Mouse (Mus musculus): ENCODE data around the gene Dnm3. TPM values are rescaled to one million over a fixed set of nuclear protein-coding genes. Genes with fewer than 3 reads are reported as not detected.

Dnm3 gene
- polyA plus RNA-seq, 1 experiment from 2014 or later: 8.0 TPM

DNA sequence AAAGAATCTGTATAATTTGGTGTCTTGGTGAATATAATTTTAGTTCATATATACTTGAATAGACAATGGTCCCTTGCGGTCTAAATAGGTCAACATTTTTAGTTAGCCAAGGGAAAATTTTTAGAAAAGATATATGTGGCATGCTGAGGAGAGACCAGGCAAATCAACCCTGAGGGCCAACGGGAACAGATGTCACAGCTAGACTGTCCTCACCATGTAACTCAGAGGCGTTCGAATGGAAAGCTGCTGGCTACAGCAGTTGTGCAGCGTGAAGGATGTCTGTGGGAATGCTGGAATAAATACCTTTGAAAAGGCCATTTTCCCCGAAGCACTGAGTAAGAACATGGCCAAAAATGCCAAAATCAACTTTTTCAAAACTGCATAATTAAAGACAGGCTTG lies 128.5 kb downstream of the Dnm3 start:
- 71% methylated on average over 6 of the region's 6 CpGs for WGBS
- Histone ChIP-seq H3K9me3 (no peaks in the 10 kb centered on the region), H3K4me1 (no peaks in the 10 kb centered on the region), H3K4me3 (no peak overlapping the region), H3K27ac (replicated peaks) (no peak overlapping the region), H3K27me3 (replicated peaks; ENCODE audit: low read depth, poor library complexity, severe bottlenecking) (no peaks in the 10 kb centered on the region), H3K36me3 (replicated peaks) (no peaks in the 10 kb centered on the region)
- no peak for DNase-seq (ENCODE audit: low spot score)

GRCm38 (mm10) chr1:162346456-162347011 lies 131.3 kb downstream of the Dnm3 start:
- H3K4me3 ChIP-seq: no peak overlapping the region
- DNase-seq (ENCODE audit: low spot score): no peak
- WGBS: 89% methylated on average over 4 of the region's 4 CpGs
- no peaks in the 10 kb centered on the region for H3K36me3 ChIP-seq (replicated peaks)
- no peak overlapping the region for H3K27ac ChIP-seq (replicated peaks)
- no peaks in the 10 kb centered on the region for H3K27me3 ChIP-seq (replicated peaks; ENCODE audit: low read depth, poor library complexity, severe bottlenecking)
- no peaks in the 10 kb centered on the region for H3K4me1 ChIP-seq
- H3K9me3 ChIP-seq: no peaks in the 10 kb centered on the region

DNA sequence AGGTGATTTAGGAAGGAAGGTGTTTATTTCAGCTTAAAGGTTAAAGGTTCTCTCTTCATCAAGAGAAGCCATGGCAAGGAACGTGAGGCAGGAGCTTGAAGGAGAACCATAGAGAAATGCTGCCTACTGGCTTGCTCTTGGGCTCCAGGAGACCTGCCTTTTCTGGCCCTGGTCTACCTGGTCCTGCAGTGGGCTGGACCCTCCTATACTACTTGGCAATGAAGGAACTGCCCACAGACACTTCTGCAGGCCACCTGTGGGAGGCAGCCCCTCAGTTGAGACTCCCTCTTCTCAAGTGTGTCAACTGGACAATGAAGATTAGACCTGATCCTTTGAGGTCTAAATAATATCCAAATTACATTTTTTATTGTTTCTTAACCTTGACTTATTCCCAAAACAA lies 140.7 kb downstream of the Dnm3 start:
- Histone ChIP-seq H3K27me3 (replicated peaks; ENCODE audit: low read depth, poor library complexity, severe bottlenecking) (no peaks in the 10 kb centered on the region), H3K4me3 (no peak overlapping the region), H3K27ac (replicated peaks) (no peak overlapping the region), H3K36me3 (replicated peaks) (no peaks in the 10 kb centered on the region), H3K4me1 (peaks cover 10% of the 10 kb centered on the region), H3K9me3 (no peaks in the 10 kb centered on the region)
- 94% methylated on average over 1 of the region's 1 CpGs for WGBS
- no peak for DNase-seq (ENCODE audit: low spot score)

DNA sequence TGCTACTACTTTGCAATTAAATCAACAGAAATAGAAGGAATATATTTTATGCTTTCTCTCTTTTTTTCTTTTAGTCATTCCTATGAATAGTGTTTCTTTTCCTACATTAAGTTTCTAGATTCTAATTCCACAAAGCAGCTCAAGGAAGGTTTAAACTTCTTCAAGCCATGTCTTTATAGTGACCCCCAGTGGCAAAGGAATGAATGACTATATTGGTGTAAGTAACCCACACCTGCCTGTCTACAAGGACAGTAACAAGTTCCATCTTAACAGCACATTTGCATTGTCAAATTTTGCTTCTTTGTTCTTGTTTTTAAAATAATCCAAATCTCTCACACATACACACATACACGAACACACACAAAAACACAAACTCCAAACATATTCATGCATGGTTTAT lies 141.2 kb downstream of the Dnm3 start:
- no peak overlapping the region for H3K27ac ChIP-seq (replicated peaks)
- H3K27me3 ChIP-seq (replicated peaks; ENCODE audit: low read depth, poor library complexity, severe bottlenecking): no peaks in the 10 kb centered on the region
- peaks cover 10% of the 10 kb centered on the region for H3K4me1 ChIP-seq
- no peaks in the 10 kb centered on the region for H3K9me3 ChIP-seq
- WGBS: 18% methylated on average over 1 of the region's 1 CpGs
- no peaks in the 10 kb centered on the region for H3K36me3 ChIP-seq (replicated peaks)
- no peak overlapping the region for H3K4me3 ChIP-seq
- DNase-seq (ENCODE audit: low spot score): no peak

- H3K27me3 ChIP-seq (replicated peaks; ENCODE audit: low read depth, poor library complexity, severe bottlenecking): no peaks in the 10 kb centered on the region
- DNase-seq (ENCODE audit: low spot score): no peak
- H3K36me3 ChIP-seq (replicated peaks): no peaks in the 10 kb centered on the region
- 64% methylated on average over 3 of the region's 3 CpGs for WGBS
- no peak overlapping the region for H3K4me3 ChIP-seq
- peak overlapping the region; percentile 63 for H3K27ac ChIP-seq (replicated peaks)
- peaks cover 10% of the 10 kb centered on the region for H3K4me1 ChIP-seq
- no peaks in the 10 kb centered on the region for H3K9me3 ChIP-seq
These were observed 141.6 kb downstream of the Dnm3 start for GRCm38 (mm10) chr1:162336224-162336623.

- DNase-seq (ENCODE audit: low spot score): no peak
- WGBS: 73% methylated on average over 4 of the region's 4 CpGs
- Histone ChIP-seq H3K4me3 (no peak overlapping the region), H3K27ac (replicated peaks) (no peak overlapping the region), H3K9me3 (no peaks in the 10 kb centered on the region), H3K4me1 (peaks cover 11% of the 10 kb centered on the region), H3K27me3 (replicated peaks; ENCODE audit: low read depth, poor library complexity, severe bottlenecking) (no peaks in the 10 kb centered on the region), H3K36me3 (replicated peaks) (no peaks in the 10 kb centered on the region)
These were observed 149.2 kb downstream of the Dnm3 start for GRCm38 (mm10) chr1:162328673-162329072.

DNA sequence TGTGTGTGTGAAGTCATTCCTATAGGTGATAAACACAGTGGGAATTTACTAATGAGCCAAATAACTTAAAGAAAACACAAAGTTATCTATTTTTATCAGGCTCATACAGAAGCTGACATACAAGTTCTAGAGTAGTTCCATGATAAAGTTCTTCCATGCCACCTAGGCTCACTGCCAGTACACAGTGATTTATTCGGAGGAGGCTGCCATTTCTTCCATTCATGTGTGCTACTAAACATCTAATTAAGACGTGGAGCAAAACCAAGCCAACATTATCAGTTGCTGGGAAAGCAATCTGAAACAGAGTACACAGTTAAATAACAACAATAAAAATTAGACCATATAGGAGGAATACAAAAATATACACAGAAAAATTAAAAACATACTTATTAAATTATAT lies 150.2 kb downstream of the Dnm3 start:
- no peak overlapping the region for H3K4me3 ChIP-seq
- no peak overlapping the region for H3K27ac ChIP-seq (replicated peaks)
- no peak for DNase-seq (ENCODE audit: low spot score)
- no peaks in the 10 kb centered on the region for H3K9me3 ChIP-seq
- H3K36me3 ChIP-seq (replicated peaks): no peaks in the 10 kb centered on the region
- peaks cover 11% of the 10 kb centered on the region for H3K4me1 ChIP-seq
- no peaks in the 10 kb centered on the region for H3K27me3 ChIP-seq (replicated peaks; ENCODE audit: low read depth, poor library complexity, severe bottlenecking)
- 83% methylated on average over 2 of the region's 2 CpGs for WGBS

- no peak overlapping the region; the same call in 1 of the 2 replicates for H3K27ac ChIP-seq (replicated peaks)
- peaks cover 15% of the 10 kb centered on the region for H3K4me1 ChIP-seq
- no peaks in the 10 kb centered on the region for H3K9me3 ChIP-seq
- H3K4me3 ChIP-seq: no peak overlapping the region
- DNase-seq (ENCODE audit: low spot score): peak; percentile 24
- H3K27me3 ChIP-seq (replicated peaks; ENCODE audit: low read depth, poor library complexity, severe bottlenecking): no peaks in the 10 kb centered on the region
- WGBS: 16% methylated on average over 4 of the region's 4 CpGs
- H3K36me3 ChIP-seq (replicated peaks): no peaks in the 10 kb centered on the region
These were observed 153.4 kb downstream of the Dnm3 start for GRCm38 (mm10) chr1:162324412-162324811.

DNA sequence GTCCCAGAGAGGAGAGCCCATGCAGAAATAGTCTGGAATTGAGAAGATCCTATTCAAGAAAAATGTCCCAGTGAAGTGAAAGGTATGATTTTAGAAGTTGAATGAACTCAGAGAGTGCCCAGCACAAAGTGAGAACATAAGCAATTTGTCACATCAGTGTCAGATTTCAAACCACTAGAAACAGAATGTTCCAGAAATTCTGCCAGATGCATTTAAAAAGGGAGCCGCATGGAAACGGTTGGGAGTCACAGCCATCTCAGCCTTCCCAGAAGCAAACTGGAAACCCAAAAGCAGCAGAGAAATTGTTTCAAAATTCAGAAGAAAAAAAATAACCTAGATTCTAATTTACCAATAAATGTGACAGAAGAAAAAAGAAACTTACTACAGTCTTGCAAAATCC lies 154.7 kb downstream of the Dnm3 start:
- DNase-seq (ENCODE audit: low spot score): no peak
- Histone ChIP-seq H3K27me3 (replicated peaks; ENCODE audit: low read depth, poor library complexity, severe bottlenecking) (no peaks in the 10 kb centered on the region), H3K4me1 (peaks cover 15% of the 10 kb centered on the region), H3K9me3 (no peaks in the 10 kb centered on the region), H3K36me3 (replicated peaks) (no peaks in the 10 kb centered on the region), H3K4me3 (no peak overlapping the region), H3K27ac (replicated peaks) (no peak overlapping the region)
- 81% methylated on average over 2 of the region's 2 CpGs for WGBS

GRCm38 (mm10) chr1:162313451-162314276 lies 164.2 kb downstream of the Dnm3 start:
- WGBS: 42% methylated on average over 11 of the region's 11 CpGs
- H3K27ac ChIP-seq (replicated peaks): peak overlapping the region; percentile 84
- H3K9me3 ChIP-seq: no peaks in the 10 kb centered on the region
- H3K4me1 ChIP-seq: peaks cover 22% of the 10 kb centered on the region
- H3K36me3 ChIP-seq (replicated peaks): no peaks in the 10 kb centered on the region
- H3K27me3 ChIP-seq (replicated peaks; ENCODE audit: low read depth, poor library complexity, severe bottlenecking): no peaks in the 10 kb centered on the region
- peak; percentile 49 for DNase-seq (ENCODE audit: low spot score)
- H3K4me3 ChIP-seq: peak overlapping the region; percentile 21; the same call in 1 of the 2 replicates

GRCm38 (mm10) chr1:162312621-162313020 lies 165.2 kb downstream of the Dnm3 start:
- Histone ChIP-seq H3K9me3 (no peaks in the 10 kb centered on the region), H3K36me3 (replicated peaks) (no peaks in the 10 kb centered on the region), H3K4me1 (peaks cover 30% of the 10 kb centered on the region), H3K27ac (replicated peaks) (peak overlapping the region; percentile 84), H3K4me3 (no peak overlapping the region), H3K27me3 (replicated peaks; ENCODE audit: low read depth, poor library complexity, severe bottlenecking) (no peaks in the 10 kb centered on the region)
- WGBS: 57% methylated on average over 2 of the region's 2 CpGs
- DNase-seq (ENCODE audit: low spot score): no peak

DNA sequence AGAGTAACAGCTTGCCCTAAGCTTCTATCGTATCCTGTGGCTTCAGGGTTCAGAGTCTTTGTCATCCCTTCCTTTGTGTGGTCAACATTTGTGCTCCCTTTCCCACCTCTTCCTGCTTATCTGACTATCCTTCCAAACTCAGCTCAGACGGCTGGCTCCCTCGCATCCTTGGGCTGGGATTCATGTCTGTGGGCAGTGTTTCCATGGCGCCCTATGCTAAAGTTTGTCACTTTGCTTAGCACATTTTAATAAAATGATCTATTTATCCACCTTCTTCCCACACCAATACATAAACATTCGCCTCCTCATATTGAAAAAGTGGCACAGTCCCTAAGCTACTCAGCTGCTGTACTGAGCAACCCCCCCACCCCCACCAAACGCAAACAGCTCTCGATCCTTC lies 165.7 kb downstream of the Dnm3 start:
- Histone ChIP-seq H3K4me3 (no peak overlapping the region), H3K9me3 (no peaks in the 10 kb centered on the region), H3K4me1 (peaks cover 30% of the 10 kb centered on the region), H3K36me3 (replicated peaks) (no peaks in the 10 kb centered on the region), H3K27me3 (replicated peaks; ENCODE audit: low read depth, poor library complexity, severe bottlenecking) (no peaks in the 10 kb centered on the region), H3K27ac (replicated peaks) (peak overlapping the region; percentile 84)
- WGBS: 84% methylated on average over 7 of the region's 7 CpGs
- DNase-seq (ENCODE audit: low spot score): no peak

GRCm38 (mm10) chr1:162305247-162305646 lies 172.6 kb downstream of the Dnm3 start:
- Histone ChIP-seq H3K9me3 (no peaks in the 10 kb centered on the region), H3K27me3 (replicated peaks; ENCODE audit: low read depth, poor library complexity, severe bottlenecking) (no peaks in the 10 kb centered on the region), H3K36me3 (replicated peaks) (no peaks in the 10 kb centered on the region), H3K27ac (replicated peaks) (peak overlapping the region; percentile 67), H3K4me1 (peaks cover 20% of the 10 kb centered on the region), H3K4me3 (no peak overlapping the region)
- WGBS: 61% methylated on average over 6 of the region's 6 CpGs
- no peak for DNase-seq (ENCODE audit: low spot score)

Data from embryonic facial prominence, embryonic 10.5 days (tissue).